Mouse (Mus musculus) intestine, postnatal 0 days (tissue): ENCODE measurements around the gene Il23a. TPM values are rescaled to one million over a fixed set of nuclear protein-coding genes. Genes with fewer than 3 reads are reported as not detected.

ENCODE experiments used
- ATAC-seq: fragments of 200-750 bp; cut with Nextera tagmentation; 2 replicates; pipeline ENCODE4 v1.8.0; 2017; ENCODE audit warnings: mild to moderate bottlenecking, moderate TSS enrichment, moderate library complexity
- H3K27ac ChIP-seq: fragments of 300-500 bp; sonication (generic); 2 replicates; pipeline ENCODE4 v1.5.1; 2014; ENCODE audit warnings: mild to moderate bottlenecking, low read depth, low read length, moderate library complexity
- H3K27me3 ChIP-seq: fragments of 300-500 bp; sonication (generic); replicated peaks from 2 replicates; pipeline ENCODE4 v1.6.1; 2014; ENCODE audit warnings: low read length, mixed read lengths; ENCODE audit not compliant: control insufficient read depth, insufficient read depth
- H3K36me3 ChIP-seq: fragments of 300-500 bp; sonication (generic); 2 replicates; pipeline ENCODE4 v1.6.1; 2014; ENCODE audit warnings: mild to moderate bottlenecking, moderate library complexity; ENCODE audit not compliant: control insufficient read depth, insufficient read depth
- H3K4me1 ChIP-seq: fragments of 300-500 bp; sonication (generic); replicated peaks from 2 replicates; pipeline ENCODE4 v1.6.1; 2014; ENCODE audit warnings: antibody characterized with exemption, low read length, mixed read lengths; ENCODE audit not compliant: control insufficient read depth, insufficient read depth
- H3K4me2 ChIP-seq: fragments of 300-500 bp; sonication (generic); replicated peaks from 2 replicates; pipeline ENCODE4 v1.6.1; 2014; ENCODE audit warnings: low read depth, mild to moderate bottlenecking, moderate library complexity
- H3K4me3 ChIP-seq: fragments of 300-500 bp; sonication (generic); 2 replicates; pipeline ENCODE4 v1.5.1; 2014; ENCODE audit warnings: low read depth, low read length
- H3K9ac ChIP-seq: fragments of 300-500 bp; sonication (generic); 2 replicates; pipeline ENCODE4 v1.6.1; 2014; ENCODE audit warnings: mild to moderate bottlenecking, low read depth, low read length
- H3K9me3 ChIP-seq: fragments of 300-500 bp; sonication (generic); 2 replicates; pipeline ENCODE4 v1.6.1; 2016; ENCODE audit warnings: mixed run types; ENCODE audit not compliant: control insufficient read depth
- CTCF ChIP-seq: sonication (generic); IDR thresholded peaks from 2 replicates; pipeline ENCODE4 v1.5.1; 2016; ENCODE audit warnings: low read depth, mild to moderate bottlenecking, control low read depth, antibody characterized with exemption, moderate library complexity
- WGBS: fragments of 180-500 bp; shearing (Covaris S2); extraction: QIAGEN DNeasy Blood & Tissue Kit; methylation state at CpG from one replicate; pipeline ENCODE4 v1.1.7; 2014; 5-methylcytosine and 5-hydroxymethylcytosine counted together
- polyA plus RNA-seq: library from polyadenylated mRNA; unstranded; fragments of >200 nt; fragmentation: Nextera tagmentation; extraction: Ambion mirVana; gene quantifications from 2 replicates; pipeline ENCODE4 v1.2.1, GENCODE M21; 2015

Gene Il23a
- polyA plus RNA-seq, 1 experiment from 2014 or later, result 0.22 TPM

GRCm38 (mm10) chr10:128310902-128311301, 12.3 kb upstream of the Il23a start:
- no peak overlapping the region for H3K4me2 ChIP-seq
- no peak for ATAC-seq
- H3K4me3 ChIP-seq, result no peak overlapping the region
- no peak for TF ChIP-seq CTCF
- H3K27me3 ChIP-seq, result no peaks in the 10 kb centered on the region
- WGBS, result 80% methylated on average over 4 of the region's 4 CpGs
- peaks cover 71% of the 10 kb centered on the region for H3K36me3 ChIP-seq
- H3K9ac ChIP-seq, result no peak overlapping the region
- H3K4me1 ChIP-seq, result no peaks in the 10 kb centered on the region
- H3K9me3 ChIP-seq, result no peaks in the 10 kb centered on the region
- H3K27ac ChIP-seq, result no peak overlapping the region

- Histone ChIP-seq H3K9me3 (no peaks in the 10 kb centered on the region), H3K9ac (no peak overlapping the region), H3K36me3 (peaks cover 64% of the 10 kb centered on the region), H3K27ac (no peak overlapping the region), H3K4me1 (no peaks in the 10 kb centered on the region), H3K4me3 (no peak overlapping the region), H3K4me2 (no peak overlapping the region), H3K27me3 (no peaks in the 10 kb centered on the region)
- no peak for TF ChIP-seq CTCF
- 59% methylated on average over 11 of the region's 11 CpGs for WGBS
- no peak for ATAC-seq
Observed at GRCm38 (mm10) chr10:128310177-128310576, 11.6 kb upstream of the Il23a start.

GRCm38 (mm10) chr10:128309654-128310053, 11.1 kb upstream of the Il23a start:
- Histone ChIP-seq H3K9me3 (no peaks in the 10 kb centered on the region), H3K36me3 (peaks cover 58% of the 10 kb centered on the region), H3K27me3 (no peaks in the 10 kb centered on the region), H3K4me2 (no peak overlapping the region), H3K27ac (no peak overlapping the region; the same call in 1 of the 2 replicates), H3K4me3 (no peak overlapping the region), H3K9ac (no peak overlapping the region), H3K4me1 (0 out of 2 replicates have a peak, but pooled peaks cover 1% of the 10 kb centered on the region)
- 89% methylated on average over 7 of the region's 7 CpGs for WGBS
- TF ChIP-seq CTCF, result 0 out of 2 replicates have a peak, but pooled peaks have one; percentile 3
- no peak for ATAC-seq

- peaks cover 6% of the 10 kb centered on the region for H3K36me3 ChIP-seq
- 1% methylated on average over 37 of the region's 37 CpGs for WGBS
- TF ChIP-seq CTCF, result no peak
Observed at GRCm38 (mm10) chr10:128303126-128304021, 4.8 kb upstream of the Il23a start, which contains the start of gene Pan2. Gene Pan2 (plus strand): TSS chr10:128303335.

GRCm38 (mm10) chr10:128302785-128303125, 4.2 kb upstream of the Il23a start:
- H3K9ac ChIP-seq, result peak overlapping the region; percentile 84
- H3K27ac ChIP-seq, result peak overlapping the region; percentile 92
- WGBS, result under 1% methylated on average over 9 of the region's 9 CpGs
- no peak for TF ChIP-seq CTCF
- H3K4me2 ChIP-seq, result peak overlapping the region; percentile 85
- H3K9me3 ChIP-seq, result no peaks in the 10 kb centered on the region
- H3K27me3 ChIP-seq, result no peaks in the 10 kb centered on the region
- H3K4me3 ChIP-seq, result peak overlapping the region; percentile 65
- H3K4me1 ChIP-seq, result 0 out of 2 replicates have a peak, but pooled peaks cover 5% of the 10 kb centered on the region
- H3K36me3 ChIP-seq, result peaks cover under 1% of the 10 kb centered on the region; the same call in 1 of the 2 replicates
- ATAC-seq, result peak; percentile 42

More at GRCm38 (mm10) chr10:128303126-128304021, 4.8 kb upstream of the Il23a start, which contains the start of gene Pan2:
- peak within 1 kb of the TSS; percentile 92 for H3K27ac ChIP-seq
- H3K4me1 ChIP-seq, result 0 out of 2 replicates have a peak, but pooled peaks cover 5% of the 10 kb centered on the region
- no peaks in the 10 kb centered on the region for H3K9me3 ChIP-seq
- peak; percentile 98 for ATAC-seq
- peak within 1 kb of the TSS; percentile 85 for H3K4me2 ChIP-seq
- peak within 1 kb of the TSS; percentile 84 for H3K9ac ChIP-seq
- no peaks in the 10 kb centered on the region for H3K27me3 ChIP-seq
- H3K4me3 ChIP-seq, result peak within 1 kb of the TSS; percentile 65

GRCm38 (mm10) chr10:128302357-128302756, 3.8 kb upstream of the Il23a start:
- Histone ChIP-seq H3K9me3 (no peaks in the 10 kb centered on the region), H3K9ac (peak overlapping the region; percentile 84), H3K4me1 (0 out of 2 replicates have a peak, but pooled peaks cover 5% of the 10 kb centered on the region), H3K4me2 (peak overlapping the region; percentile 85), H3K27ac (peak overlapping the region; percentile 92; the same call in 1 of the 2 replicates), H3K4me3 (peak overlapping the region; percentile 65), H3K27me3 (no peaks in the 10 kb centered on the region), H3K36me3 (no peaks in the 10 kb centered on the region)
- 22% methylated on average over 3 of the region's 3 CpGs for WGBS
- TF ChIP-seq CTCF, result no peak
- no peak for ATAC-seq
